Mouse (Mus musculus): ENCODE measurements around the gene Ece1.
A peak's percentile ranks its signal among the peaks of the same experiment; 100 is the strongest.

Gene Ece1

DNA sequence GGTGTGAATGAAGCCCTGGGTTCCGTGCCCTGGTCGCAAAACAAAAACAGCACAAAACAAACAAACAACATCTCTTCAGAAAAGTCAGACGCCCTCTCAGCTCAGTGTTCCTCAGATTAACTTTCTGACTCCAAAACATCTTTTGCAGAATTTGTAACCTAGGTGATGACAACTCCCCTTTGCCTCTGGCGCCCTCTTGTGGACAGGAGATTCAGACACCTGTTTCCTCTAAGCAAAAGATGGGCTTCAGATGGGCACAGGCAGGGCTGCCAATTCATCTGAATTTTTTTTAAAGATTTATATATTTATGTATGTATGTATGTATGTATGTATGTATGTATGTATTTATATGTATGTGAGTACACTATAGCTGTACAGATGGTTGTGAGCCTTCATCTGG, 90.8 kb downstream of the Ece1 start:
- Histone ChIP-seq H3K9me3 (ENCODE audit: low read length) (no peaks in the 10 kb centered on the region), H3K4me3 (replicated peaks; ENCODE audit: low read length) (no peak overlapping the region), H3K36me3 (ENCODE audit: insufficient read depth, low read length) (peaks cover 66% of the 10 kb centered on the region), H3K27me3 (ENCODE audit: insufficient read depth, low read length) (no peaks in the 10 kb centered on the region), H3K4me1 (replicated peaks; ENCODE audit: low read depth, low read length) (peaks cover 30% of the 10 kb centered on the region)
- TF ChIP-seq CTCF (conservative IDR thresholded peaks at IDR 0.05; ENCODE audit: low read length) (peak; percentile 70), POU5F1 (IDR thresholded peaks at IDR 0.05; ENCODE audit: borderline replicate concordance, low read length) (no peak), NANOG (IDR thresholded peaks at IDR 0.05; ENCODE audit: borderline replicate concordance, low read length) (no peak)

DNA sequence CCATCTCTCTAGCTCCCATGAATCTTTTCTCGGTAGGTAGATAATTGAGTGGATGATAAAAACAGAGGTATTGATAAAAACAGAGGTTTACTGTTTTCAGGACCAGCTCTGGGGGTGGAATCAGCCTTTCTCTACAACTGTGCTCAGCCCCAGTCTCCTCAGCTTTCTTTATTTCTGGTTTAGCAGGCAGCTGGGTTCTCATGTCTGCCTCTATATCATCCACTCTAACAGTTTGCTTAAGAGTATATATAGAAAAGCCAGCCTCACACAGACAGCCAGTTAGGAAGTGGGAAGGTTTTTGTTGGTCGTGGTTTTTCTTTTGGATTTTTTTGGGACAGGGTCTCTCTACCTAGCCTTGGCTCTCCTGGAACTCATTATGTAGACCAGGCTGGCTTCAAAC, 92.1 kb downstream of the Ece1 start:
- Histone ChIP-seq H3K4me3 (replicated peaks; ENCODE audit: low read length) (no peak overlapping the region), H3K4me1 (replicated peaks; ENCODE audit: low read depth, low read length) (peaks cover 30% of the 10 kb centered on the region), H3K27me3 (ENCODE audit: insufficient read depth, low read length) (no peaks in the 10 kb centered on the region), H3K36me3 (ENCODE audit: insufficient read depth, low read length) (peaks cover 63% of the 10 kb centered on the region), H3K9me3 (ENCODE audit: low read length) (no peaks in the 10 kb centered on the region)
- TF ChIP-seq POU5F1 (IDR thresholded peaks at IDR 0.05; ENCODE audit: borderline replicate concordance, low read length) (no peak), NANOG (IDR thresholded peaks at IDR 0.05; ENCODE audit: borderline replicate concordance, low read length) (no peak), CTCF (conservative IDR thresholded peaks at IDR 0.05; ENCODE audit: low read length) (no peak)

DNA sequence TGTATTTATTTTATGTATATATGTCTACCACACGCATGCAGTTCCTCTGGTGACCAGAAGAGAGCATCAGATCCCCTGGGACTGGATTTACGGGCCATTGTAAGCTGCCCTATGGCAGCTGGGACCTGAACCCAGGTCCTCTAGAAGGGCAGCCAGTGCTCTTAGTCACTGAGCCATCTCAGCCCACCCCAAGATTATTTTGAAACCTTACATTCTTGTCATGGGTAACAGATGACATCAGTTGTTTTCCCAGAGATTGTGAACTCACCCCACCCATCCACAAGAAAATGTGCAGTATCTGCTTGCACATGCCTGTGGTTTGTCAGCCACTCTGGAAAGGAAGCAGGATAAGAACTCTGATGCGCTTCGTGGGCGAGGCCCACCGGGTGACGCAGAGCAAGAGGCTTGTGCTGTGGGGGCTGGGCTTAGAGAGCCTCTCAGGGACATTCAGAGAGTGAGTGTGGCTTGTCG, 92.9 kb downstream of the Ece1 start:
- H3K4me3 ChIP-seq (replicated peaks; ENCODE audit: low read length) = no peak overlapping the region
- H3K36me3 ChIP-seq (ENCODE audit: insufficient read depth, low read length) = peaks cover 63% of the 10 kb centered on the region
- H3K27me3 ChIP-seq (ENCODE audit: insufficient read depth, low read length) = no peaks in the 10 kb centered on the region
- H3K9me3 ChIP-seq (ENCODE audit: low read length) = no peaks in the 10 kb centered on the region
- H3K4me1 ChIP-seq (replicated peaks; ENCODE audit: low read depth, low read length) = peaks cover 30% of the 10 kb centered on the region
- TF ChIP-seq CTCF (conservative IDR thresholded peaks at IDR 0.05; ENCODE audit: low read length) = peak; percentile 80
- no peak for TF ChIP-seq NANOG (IDR thresholded peaks at IDR 0.05; ENCODE audit: borderline replicate concordance, low read length)

DNA sequence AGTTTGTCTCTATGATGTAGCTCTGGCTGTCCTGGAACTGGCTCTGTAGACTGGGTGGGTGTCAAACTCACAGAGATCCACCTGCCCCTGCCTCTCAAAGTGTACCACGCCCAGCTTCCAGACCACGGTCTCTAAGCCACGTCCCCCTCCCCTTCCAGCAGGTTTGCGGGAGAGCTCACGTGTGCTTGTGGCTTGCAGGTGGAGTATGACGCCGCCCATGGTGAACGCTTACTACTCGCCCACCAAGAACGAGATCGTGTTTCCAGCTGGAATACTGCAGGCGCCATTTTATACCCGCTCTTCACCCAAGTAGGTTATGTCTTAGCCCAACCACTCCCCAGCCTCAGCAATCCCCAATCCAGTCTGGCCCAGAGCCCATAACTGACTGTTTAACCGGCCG, 94.2 kb downstream of the Ece1 start:
- TF ChIP-seq POU5F1 (IDR thresholded peaks at IDR 0.05; ENCODE audit: borderline replicate concordance, low read length) (no peak), CTCF (conservative IDR thresholded peaks at IDR 0.05; ENCODE audit: low read length) (no peak), NANOG (IDR thresholded peaks at IDR 0.05; ENCODE audit: borderline replicate concordance, low read length) (no peak)
- Histone ChIP-seq H3K9me3 (ENCODE audit: low read length) (no peaks in the 10 kb centered on the region), H3K4me3 (replicated peaks; ENCODE audit: low read length) (no peak overlapping the region), H3K27me3 (ENCODE audit: insufficient read depth, low read length) (no peaks in the 10 kb centered on the region), H3K4me1 (replicated peaks; ENCODE audit: low read depth, low read length) (peaks cover 34% of the 10 kb centered on the region), H3K36me3 (ENCODE audit: insufficient read depth, low read length) (peaks cover 59% of the 10 kb centered on the region)

DNA sequence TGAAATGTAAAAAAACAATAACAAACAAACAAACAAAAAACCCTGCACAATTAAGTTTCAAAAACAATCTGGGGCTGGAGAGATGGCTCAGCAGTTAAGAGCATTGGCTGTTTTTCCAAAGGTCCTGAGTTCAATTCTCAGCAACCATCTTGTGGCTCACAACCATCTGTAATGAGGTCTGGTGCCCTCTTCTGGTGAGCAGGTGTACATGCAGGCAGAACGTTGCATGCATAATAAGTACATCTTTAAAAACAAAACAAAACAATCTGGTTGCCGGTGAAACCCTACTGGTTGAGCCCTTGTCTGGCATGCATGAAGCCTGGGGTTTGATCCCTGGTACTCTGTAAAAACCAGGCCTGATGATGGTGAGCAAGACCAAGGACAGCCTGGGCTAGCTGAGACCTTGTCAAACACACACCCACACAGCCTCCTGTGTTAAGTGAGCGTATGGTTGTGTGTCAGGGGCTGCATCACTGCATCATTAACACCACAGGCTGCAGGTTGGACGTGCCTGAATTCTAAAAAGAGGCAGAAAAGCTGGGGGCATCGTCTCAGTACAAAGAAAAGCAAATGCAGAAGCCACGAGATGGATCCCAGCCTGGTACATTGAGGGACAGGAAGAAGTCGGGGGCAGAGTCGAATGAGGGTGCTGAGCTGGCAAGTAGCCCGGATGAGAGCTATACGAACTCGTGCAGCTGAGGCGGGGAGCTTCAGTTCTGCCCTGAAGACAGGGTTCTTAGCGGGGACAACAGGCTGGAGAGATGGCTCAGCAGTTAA, 98.0 kb downstream of the Ece1 start:
- Histone ChIP-seq H3K27me3 (ENCODE audit: insufficient read depth, low read length) (no peaks in the 10 kb centered on the region), H3K9me3 (ENCODE audit: low read length) (no peaks in the 10 kb centered on the region), H3K36me3 (ENCODE audit: insufficient read depth, low read length) (peaks cover 70% of the 10 kb centered on the region), H3K4me3 (replicated peaks; ENCODE audit: low read length) (no peak overlapping the region), H3K4me1 (replicated peaks; ENCODE audit: low read depth, low read length) (peaks cover 48% of the 10 kb centered on the region)
- peak; percentile 73 for TF ChIP-seq CTCF (conservative IDR thresholded peaks at IDR 0.05; ENCODE audit: low read length)
- no peak for TF ChIP-seq POU5F1 (IDR thresholded peaks at IDR 0.05; ENCODE audit: borderline replicate concordance, low read length)
- TF ChIP-seq NANOG (IDR thresholded peaks at IDR 0.05; ENCODE audit: borderline replicate concordance, low read length) = no peak

DNA sequence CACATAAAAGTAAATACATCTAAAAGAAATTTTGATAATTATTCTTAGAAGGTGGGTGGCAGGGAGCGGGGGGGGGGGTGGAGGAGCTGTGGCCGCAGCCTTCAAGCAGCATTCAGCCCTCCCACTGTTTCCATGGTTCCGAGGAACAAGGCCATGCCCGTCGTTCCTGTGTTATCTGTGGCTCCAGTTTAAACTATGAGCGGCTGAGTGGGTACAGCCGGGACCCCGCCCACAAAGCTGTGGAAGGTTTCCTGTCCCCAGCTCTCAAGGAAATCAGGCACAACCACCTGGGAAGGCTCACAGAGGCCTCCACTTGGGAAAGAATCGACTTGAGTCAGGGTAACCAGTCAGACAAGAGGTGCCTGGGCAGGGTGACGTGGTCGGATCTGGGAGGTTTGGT, 98.7 kb downstream of the Ece1 start:
- Histone ChIP-seq H3K9me3 (ENCODE audit: low read length) (no peaks in the 10 kb centered on the region), H3K27me3 (ENCODE audit: insufficient read depth, low read length) (no peaks in the 10 kb centered on the region), H3K4me1 (replicated peaks; ENCODE audit: low read depth, low read length) (peaks cover 44% of the 10 kb centered on the region), H3K4me3 (replicated peaks; ENCODE audit: low read length) (no peak overlapping the region), H3K36me3 (ENCODE audit: insufficient read depth, low read length) (peaks cover 70% of the 10 kb centered on the region)
- TF ChIP-seq CTCF (conservative IDR thresholded peaks at IDR 0.05; ENCODE audit: low read length) (no peak), POU5F1 (IDR thresholded peaks at IDR 0.05; ENCODE audit: borderline replicate concordance, low read length) (no peak), NANOG (IDR thresholded peaks at IDR 0.05; ENCODE audit: borderline replicate concordance, low read length) (no peak)

DNA sequence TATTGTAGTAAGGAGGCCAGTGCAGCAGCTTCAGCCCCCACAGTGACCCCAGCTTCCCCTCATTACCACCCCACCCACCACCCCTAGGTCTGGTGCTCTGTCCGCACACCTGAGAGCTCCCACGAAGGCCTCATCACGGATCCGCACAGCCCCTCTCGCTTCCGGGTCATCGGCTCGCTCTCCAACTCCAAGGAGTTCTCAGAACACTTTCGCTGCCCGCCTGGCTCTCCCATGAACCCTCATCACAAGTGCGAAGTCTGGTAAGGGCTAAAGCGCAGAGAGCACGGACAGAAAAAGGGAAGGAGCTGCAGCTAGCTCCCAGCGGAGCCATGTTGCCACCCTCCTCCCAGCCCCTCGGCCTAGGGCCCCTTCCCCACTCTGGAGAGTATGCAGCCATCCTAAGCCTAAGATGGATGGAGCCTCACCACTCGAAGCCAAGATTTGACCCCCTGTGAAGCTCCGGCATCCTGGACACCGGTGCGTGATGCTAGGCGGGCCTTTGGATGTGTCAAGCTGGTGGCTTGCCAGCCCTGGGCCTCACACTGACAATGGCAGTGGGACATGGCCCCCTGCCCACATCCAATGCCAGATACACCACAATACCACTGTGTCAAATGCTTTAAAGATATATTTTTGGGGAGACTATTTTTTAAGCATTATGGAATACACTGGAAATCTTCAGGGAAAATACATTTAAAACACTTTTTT, 100.8 kb downstream of the Ece1 start:
- TF ChIP-seq POU5F1 (IDR thresholded peaks at IDR 0.05; ENCODE audit: borderline replicate concordance, low read length) (no peak), NANOG (IDR thresholded peaks at IDR 0.05; ENCODE audit: borderline replicate concordance, low read length) (no peak), CTCF (conservative IDR thresholded peaks at IDR 0.05; ENCODE audit: low read length) (no peak)
- peak overlapping the region; percentile 46 for H3K4me3 ChIP-seq (replicated peaks; ENCODE audit: low read length)
- H3K4me1 ChIP-seq (replicated peaks; ENCODE audit: low read depth, low read length) = peaks cover 31% of the 10 kb centered on the region
- no peaks in the 10 kb centered on the region for H3K9me3 ChIP-seq (ENCODE audit: low read length)
- H3K27me3 ChIP-seq (ENCODE audit: insufficient read depth, low read length) = no peaks in the 10 kb centered on the region
- H3K36me3 ChIP-seq (ENCODE audit: insufficient read depth, low read length) = peaks cover 50% of the 10 kb centered on the region

DNA sequence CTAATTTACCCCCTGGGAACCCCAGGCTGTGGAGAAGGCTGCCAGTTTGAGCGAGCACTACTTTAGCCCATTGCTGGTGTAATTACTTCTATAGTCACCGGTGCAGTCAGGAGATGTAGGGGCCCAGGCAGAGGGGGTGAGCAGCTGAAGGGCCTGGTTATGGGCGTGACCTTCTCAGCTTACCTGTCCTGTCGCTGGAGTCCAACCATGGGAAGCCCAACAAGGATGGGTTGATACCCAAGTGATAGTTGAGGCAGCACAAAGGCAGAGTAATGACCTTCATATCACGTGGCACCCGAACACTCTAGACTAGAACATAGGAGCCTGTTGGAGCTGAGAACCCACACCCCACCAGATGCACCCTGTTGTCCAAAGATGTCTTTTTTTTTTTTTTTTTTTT, 101.4 kb downstream of the Ece1 start:
- Histone ChIP-seq H3K27me3 (ENCODE audit: insufficient read depth, low read length) (no peaks in the 10 kb centered on the region), H3K4me1 (replicated peaks; ENCODE audit: low read depth, low read length) (peaks cover 31% of the 10 kb centered on the region), H3K9me3 (ENCODE audit: low read length) (no peaks in the 10 kb centered on the region), H3K36me3 (ENCODE audit: insufficient read depth, low read length) (peaks cover 45% of the 10 kb centered on the region), H3K4me3 (replicated peaks; ENCODE audit: low read length) (no peak overlapping the region)
- TF ChIP-seq CTCF (conservative IDR thresholded peaks at IDR 0.05; ENCODE audit: low read length) (no peak), NANOG (IDR thresholded peaks at IDR 0.05; ENCODE audit: borderline replicate concordance, low read length) (no peak), POU5F1 (IDR thresholded peaks at IDR 0.05; ENCODE audit: borderline replicate concordance, low read length) (no peak)
